Mouse (Mus musculus) fat pad, adult 2 months (tissue): Measurements from ENCODE around the gene Frmd4b.
A peak's percentile ranks its signal among the peaks of the same experiment; 100 is the strongest.

Experiments used
- DNase-seq: peaks from one replicate; pipeline ENCODE4 v3.0.0-alpha.2; 2011; ENCODE audit warnings: low read depth, low spot score; ENCODE audit errors: extremely low read depth

Frmd4b gene

GRCm38 (mm10) chr6:97617266-97617743 lies at the start of gene Frmd4b:
Frmd4b (minus strand) TSS chr6:97617541.
- DNase-seq, result no peak

GRCm38 (mm10) chr6:97666417-97666816 lies 49.1 kb upstream of the Frmd4b start:
- DNase-seq, result no peak

- no peak for DNase-seq
Measured at GRCm38 (mm10) chr6:97658921-97659320, 41.6 kb upstream of the Frmd4b start.

- no peak for DNase-seq
Measured at GRCm38 (mm10) chr6:97655986-97656385, 38.6 kb upstream of the Frmd4b start.

GRCm38 (mm10) chr6:97647501-97647900 lies 30.2 kb upstream of the Frmd4b start:
- DNase-seq, result no peak

GRCm38 (mm10) chr6:97623330-97623729 lies 6.0 kb upstream of the Frmd4b start:
- DNase-seq, result no peak

GRCm38 (mm10) chr6:97622236-97622635 lies 4.9 kb upstream of the Frmd4b start:
- no peak for DNase-seq

- no peak for DNase-seq
Measured at GRCm38 (mm10) chr6:97617774-97618173, 433 bp upstream of the Frmd4b start.

GRCm38 (mm10) chr6:97616658-97617265 lies 579 bp downstream of the Frmd4b start:
- no peak for DNase-seq

GRCm38 (mm10) chr6:97615901-97616461 lies 1.4 kb downstream of the Frmd4b start:
- DNase-seq, result peak; percentile 61

GRCm38 (mm10) chr6:97614179-97614578 lies 3.2 kb downstream of the Frmd4b start:
- no peak for DNase-seq

GRCm38 (mm10) chr6:97612861-97613260 lies 4.5 kb downstream of the Frmd4b start:
- no peak for DNase-seq

- no peak for DNase-seq
Measured at GRCm38 (mm10) chr6:97610051-97610450, 7.3 kb downstream of the Frmd4b start.

- DNase-seq, result no peak
Measured at GRCm38 (mm10) chr6:97607646-97608045, 9.7 kb downstream of the Frmd4b start.

GRCm38 (mm10) chr6:97595218-97595617 lies 22.1 kb downstream of the Frmd4b start:
- no peak for DNase-seq

- no peak for DNase-seq
Measured at GRCm38 (mm10) chr6:97594589-97594988, 22.8 kb downstream of the Frmd4b start.

- no peak for DNase-seq
Measured at GRCm38 (mm10) chr6:97590230-97590629, 27.1 kb downstream of the Frmd4b start.

GRCm38 (mm10) chr6:97589581-97589980 lies 27.8 kb downstream of the Frmd4b start:
- no peak for DNase-seq

- DNase-seq, result no peak
Measured at GRCm38 (mm10) chr6:97589031-97589430, 28.3 kb downstream of the Frmd4b start.

GRCm38 (mm10) chr6:97586606-97587005 lies 30.7 kb downstream of the Frmd4b start:
- no peak for DNase-seq

GRCm38 (mm10) chr6:97586024-97586423 lies 31.3 kb downstream of the Frmd4b start:
- DNase-seq, result no peak

GRCm38 (mm10) chr6:97582748-97583147 lies 34.6 kb downstream of the Frmd4b start:
- no peak for DNase-seq

GRCm38 (mm10) chr6:97581941-97582340 lies 35.4 kb downstream of the Frmd4b start:
- DNase-seq, result no peak
